Mouse (Mus musculus) G1E (cell line): ENCODE measurements around the gene Lyrm7.

Source experiments
- CTCF ChIP-seq: IDR thresholded peaks from 2 replicates; pipeline ENCODE4 v1.5.1; 2012; ENCODE audit warnings: low read depth, low read length, inconsistent platforms, mixed read lengths
- GATA1 ChIP-seq: IDR thresholded peaks from 2 replicates; pipeline ENCODE4 v1.6.1; 2012; ENCODE audit warnings: borderline replicate concordance, low read length, inconsistent platforms, mixed read lengths
- GATA2 ChIP-seq: IDR thresholded peaks from 2 replicates; pipeline ENCODE4 v1.6.1; 2012; ENCODE audit warnings: low read depth, low read length, inconsistent platforms, borderline replicate concordance
- POLR2AphosphoS5 ChIP-seq: IDR thresholded peaks from 2 replicates; pipeline ENCODE4 v1.6.1; 2012; ENCODE audit warnings: low read depth, low read length, inconsistent platforms; ENCODE audit not compliant: insufficient replicate concordance
- TAL1 ChIP-seq: conservative IDR thresholded peaks from 2 replicates; pipeline ENCODE4 v1.6.1; 2012; ENCODE audit warnings: low read depth, low read length, inconsistent platforms, mixed read lengths

GRCm38 (mm10) chr11:54787488-54788474 is 72.9 kb downstream of the Lyrm7 start, which contains the start of gene Cdc42se2:
- TF ChIP-seq CTCF (no peak), POLR2AphosphoS5 (no peak), GATA1 (no peak), GATA2 (no peak), TAL1 (no peak)
